Mouse (Mus musculus) large intestine, adult 2 months (tissue): ENCODE results near the gene Fam205a4. TPM values are rescaled to one million over a fixed set of nuclear protein-coding genes. Genes with fewer than 3 reads are reported as not detected.
"Not testable (repeated sequence)": the region's sequence is repeated elsewhere in the genome, so short reads cannot be mapped to it uniquely, and the experiment has no call there.

Experiments
- DNase-seq: peaks from one replicate; pipeline ENCODE4 v3.0.0-alpha.2; 2012; ENCODE audit warnings: low read depth, low spot score
- WGBS: fragments of 180-500 bp; shearing (Covaris S2); methylation state at CpG from one replicate; pipeline ENCODE4 v1.1.7; 2018; 5-methylcytosine and 5-hydroxymethylcytosine counted together
- polyA plus RNA-seq: library from polyadenylated mRNA; depleted of rRNA; stranded (reverse); fragments of >200 nt; gene quantifications from 2 replicates; pipeline ENCODE4 v1.2.3, GENCODE M21; 2012; rRNA removed

The Fam205a4 gene
- polyA plus RNA-seq, result not detected in 2 replicates

DNA sequence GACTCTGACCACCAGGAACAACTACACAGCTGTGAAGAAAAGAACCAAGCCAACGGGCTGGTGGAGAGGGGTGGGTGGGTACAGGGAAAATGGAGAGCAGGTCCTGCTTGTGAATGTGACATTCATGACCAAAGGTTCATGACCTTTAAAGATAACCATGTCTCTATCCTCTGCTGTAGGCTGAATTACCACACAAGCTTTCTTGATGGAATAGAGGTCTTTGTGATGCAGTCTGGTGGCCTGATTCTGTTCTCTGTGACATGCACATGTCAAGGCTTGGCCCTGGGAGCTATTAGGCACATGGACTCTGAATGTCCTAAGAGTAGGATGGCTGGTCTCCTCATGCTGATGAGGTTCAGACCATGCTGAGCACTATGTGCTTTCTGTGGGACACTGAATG is at the start of gene Fam205a4:
Gene Fam205a4, plus strand, starts transcription at position 301 of the 400 bp plus-strand sequence.
- DNase-seq, result not testable (repeated sequence)
- WGBS, result no CpG with 5 or more reads among the region's 1 CpGs

DNA sequence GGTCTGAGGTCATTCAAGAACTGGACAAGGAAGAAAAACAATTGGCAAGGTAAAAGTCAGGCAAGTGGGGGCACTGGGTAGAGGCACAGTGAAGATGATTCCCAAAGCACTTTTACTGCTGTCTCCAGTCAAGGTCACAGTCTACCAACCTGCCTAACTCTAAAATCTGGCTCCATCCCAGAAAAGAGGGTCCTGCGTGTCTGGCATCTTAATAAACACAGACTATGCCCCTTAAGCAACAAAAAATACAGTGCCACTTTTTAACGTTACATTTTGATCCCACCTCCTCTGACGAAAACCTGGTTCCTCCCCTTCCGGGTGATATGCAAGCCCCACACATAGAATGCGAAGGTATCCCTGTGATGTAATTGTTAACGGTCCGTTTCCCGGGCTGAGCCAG is 24.6 kb upstream of the Fam205a4 start, which contains the start of gene Gm20878:
Gene Gm20878, plus strand, starts transcription at position 301 of the 400 bp plus-strand sequence.
- WGBS, result no CpG with 5 or more reads among the region's 8 CpGs
- not testable (repeated sequence) for DNase-seq

Other genes starting within 250 kb of the Fam205a4 start
- gene Dctn3, start 242.9 kb upstream of the Fam205a4 start, polyA plus RNA-seq, result 59.3 and 65.9 TPM in 2 replicates
- gene Arid3c, start 234.9 kb upstream of the Fam205a4 start, polyA plus RNA-seq, result 0.04 TPM in 1 of 2 replicates, not detected in the other
- gene Galt, start 210.8 kb upstream of the Fam205a4 start, polyA plus RNA-seq, result 71.2 and 87.4 TPM in 2 replicates
- 76.2 and 80.9 TPM in 2 replicates for gene Sigmar1, start 209.9 kb upstream of the Fam205a4 start, polyA plus RNA-seq
- gene Ccl27a, start 191.8 kb upstream of the Fam205a4 start, polyA plus RNA-seq, result 13.1 and 13.6 TPM in 2 replicates
- 2.0 TPM in 1 of 2 replicates, not detected in the other for gene Gm21541, start 62.4 kb upstream of the Fam205a4 start, polyA plus RNA-seq
- gene Gm20878, start 24.5 kb upstream of the Fam205a4 start, polyA plus RNA-seq, result 0.22 and 0.26 TPM in 2 replicates
- not detected in 2 replicates for gene Gm21093, start 68.7 kb downstream of the Fam205a4 start, polyA plus RNA-seq
- not detected in 2 replicates for gene Gm3893, start 125.1 kb downstream of the Fam205a4 start, polyA plus RNA-seq
- not detected in 2 replicates for gene Gm13304, start 148.8 kb downstream of the Fam205a4 start, polyA plus RNA-seq
- not detected in 2 replicates for gene Gm13306, start 187.4 kb downstream of the Fam205a4 start, polyA plus RNA-seq
- not detected in 2 replicates for gene Gm13305, start 202.5 kb downstream of the Fam205a4 start, polyA plus RNA-seq